Mouse (Mus musculus) adipose tissue, adult 10 weeks (tissue): Measurements from ENCODE around the gene Gm21913. TPM values are rescaled to one million over a fixed set of nuclear protein-coding genes. Genes with fewer than 3 reads are reported as not detected.

ENCODE experiments used
- polyA plus RNA-seq: library from polyadenylated mRNA; stranded (reverse); fragments of 350-450 nt; fragmentation: Illumina TruSeq; extraction: RNeasy Lipid Tissue Mini Kit (QIAGEN cat#74804); gene quantifications from one replicate; pipeline ENCODE4 v1.2.3, GENCODE M21; 2014; ENCODE audit warnings: low read depth, low replicate concordance

Gene Gm21913
- not detected for polyA plus RNA-seq

GRCm38 (mm10) chrY:74623596-74623995, at the start of gene Gm21913:
Gene Gm21913, plus strand, starts transcription at chrY:74623896.

Other genes with a start within 250 kb of the Gm21913 start
- gene Gm29110, start 153.4 kb upstream of the Gm21913 start, polyA plus RNA-seq, result not detected